Mouse (Mus musculus): ENCODE measurements around the gene Trmt10a.
"Not testable (repeated sequence)": the region's sequence is repeated elsewhere in the genome, so short reads cannot be mapped to it uniquely, and the experiment has no call there.

Gene Trmt10a

DNA sequence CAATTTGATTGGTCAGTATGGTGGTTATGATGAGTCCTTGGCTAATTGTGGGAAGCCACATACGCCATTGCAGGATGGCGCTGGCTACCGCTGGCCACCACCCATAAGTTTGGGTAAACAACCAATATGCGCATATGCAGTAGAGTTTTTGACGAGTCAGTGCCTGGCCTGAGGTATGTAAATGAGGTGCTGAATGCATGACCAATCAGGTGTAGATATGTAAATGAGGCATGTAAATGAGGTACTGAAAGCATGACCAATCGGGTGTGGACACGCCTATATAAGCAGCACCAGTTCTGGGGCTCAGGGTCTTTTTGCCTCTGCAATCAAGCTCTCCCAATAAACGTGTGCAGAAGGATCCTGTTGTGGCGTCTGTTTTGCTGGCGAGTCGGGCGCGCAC lies 5.1 kb upstream of the Trmt10a start:
- DNase-seq = not testable (repeated sequence)

DNA sequence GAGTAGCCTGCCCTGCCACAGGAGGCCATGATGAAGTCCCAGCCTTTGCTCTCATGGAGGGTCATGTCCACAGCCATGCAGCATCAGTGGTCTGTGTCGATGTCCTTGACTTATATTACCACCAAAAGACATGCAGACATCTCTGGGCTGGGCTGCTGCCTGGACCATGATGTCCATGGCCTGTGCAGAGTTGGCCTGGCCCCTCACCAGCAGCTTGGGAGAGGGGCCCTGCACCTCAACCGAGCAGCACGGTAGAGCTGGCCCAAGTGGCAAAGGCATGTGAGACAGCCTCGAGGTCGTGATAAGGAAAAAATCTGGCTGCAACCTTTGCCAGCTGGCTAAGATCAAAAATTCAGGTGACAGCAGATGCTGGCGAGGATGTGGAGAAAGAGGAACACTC lies 3.6 kb upstream of the Trmt10a start:
- DNase-seq = no peak

DNA sequence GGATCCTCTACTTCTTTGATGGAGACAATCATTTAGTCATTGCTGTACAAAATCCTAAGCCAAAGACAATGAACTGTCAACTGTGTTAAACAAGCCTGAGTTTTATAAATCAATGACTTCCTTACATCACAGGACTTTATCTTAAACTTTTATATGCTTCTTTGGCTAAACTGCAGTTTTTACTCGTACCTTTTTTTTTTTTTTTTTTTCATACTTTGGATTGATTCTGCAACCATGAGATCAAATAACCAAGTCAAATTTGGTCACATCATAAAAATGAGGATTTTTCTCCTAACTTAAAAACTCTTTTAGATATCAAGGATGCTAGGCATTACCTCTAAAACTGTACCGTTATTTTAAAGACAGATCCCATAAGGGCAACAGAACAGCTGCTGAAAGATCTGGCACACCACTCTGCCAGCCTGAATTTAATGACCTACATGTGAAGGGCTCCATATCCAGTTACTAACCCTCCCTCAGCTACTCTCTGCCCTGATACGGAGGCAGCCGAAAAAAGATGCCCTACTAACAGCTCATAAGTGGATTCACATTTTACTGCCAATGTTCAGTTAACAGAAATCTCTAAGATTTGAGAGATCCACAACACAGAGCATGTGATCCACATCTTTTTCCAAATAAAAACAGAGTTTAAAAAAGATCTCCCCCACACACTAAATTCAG lies 1.1 kb upstream of the Trmt10a start:
- no peak for DNase-seq

DNA sequence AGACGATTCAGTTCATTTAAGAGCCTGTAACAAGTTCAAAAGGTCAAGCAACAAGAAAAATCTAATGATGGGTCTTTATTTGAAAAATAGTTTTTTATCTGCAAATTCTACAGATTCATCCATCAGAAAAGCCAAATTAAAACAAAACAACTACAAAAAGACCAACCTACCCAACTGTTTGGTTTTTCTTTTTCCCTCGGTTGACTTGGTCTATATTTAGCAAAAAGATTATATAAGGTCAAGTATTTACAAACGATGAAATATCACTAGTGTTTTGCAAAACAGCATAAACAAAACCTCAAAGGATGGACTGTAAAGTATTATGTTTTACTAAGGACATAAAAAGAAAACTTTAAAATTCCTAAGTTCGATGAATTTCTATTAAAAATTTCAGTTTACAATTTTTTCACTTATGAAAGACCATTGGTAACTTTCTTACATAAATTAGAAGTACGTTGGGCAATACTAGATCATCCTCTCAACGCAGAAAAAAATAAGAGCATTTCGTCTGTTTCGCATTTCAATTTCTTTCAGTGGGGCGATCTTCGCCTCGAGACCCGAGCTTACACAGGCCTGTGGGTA lies 424 bp upstream of the Trmt10a start:
- DNase-seq = no peak

DNA sequence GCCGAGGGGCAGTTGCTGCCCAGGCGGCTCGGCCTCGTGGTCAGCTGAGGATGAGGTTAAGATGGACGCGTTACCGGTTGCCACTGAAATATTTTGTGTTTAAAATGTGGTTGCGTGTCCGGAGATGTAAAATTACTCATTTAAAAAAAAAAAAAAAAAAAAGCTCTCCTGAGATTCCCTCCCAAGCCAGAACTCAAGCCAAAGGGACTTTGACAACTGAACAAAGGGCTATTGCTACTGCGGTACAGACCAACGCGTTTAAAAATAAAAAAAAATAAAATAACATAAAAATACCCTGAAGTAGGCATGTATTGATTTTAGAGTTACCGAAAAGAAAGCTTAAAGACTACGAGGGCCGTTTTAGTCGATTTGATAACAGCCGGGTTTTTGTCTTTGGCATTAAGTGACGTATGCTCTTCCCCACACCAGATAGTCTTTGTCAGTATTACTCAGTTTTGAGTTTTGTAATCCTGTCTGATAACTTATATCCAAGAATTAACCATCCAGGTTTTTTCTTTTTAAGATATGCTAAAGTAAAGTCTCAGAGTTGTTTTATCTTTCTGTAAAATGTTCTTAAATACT lies 903 bp downstream of the Trmt10a start:
- no peak for DNase-seq

DNA sequence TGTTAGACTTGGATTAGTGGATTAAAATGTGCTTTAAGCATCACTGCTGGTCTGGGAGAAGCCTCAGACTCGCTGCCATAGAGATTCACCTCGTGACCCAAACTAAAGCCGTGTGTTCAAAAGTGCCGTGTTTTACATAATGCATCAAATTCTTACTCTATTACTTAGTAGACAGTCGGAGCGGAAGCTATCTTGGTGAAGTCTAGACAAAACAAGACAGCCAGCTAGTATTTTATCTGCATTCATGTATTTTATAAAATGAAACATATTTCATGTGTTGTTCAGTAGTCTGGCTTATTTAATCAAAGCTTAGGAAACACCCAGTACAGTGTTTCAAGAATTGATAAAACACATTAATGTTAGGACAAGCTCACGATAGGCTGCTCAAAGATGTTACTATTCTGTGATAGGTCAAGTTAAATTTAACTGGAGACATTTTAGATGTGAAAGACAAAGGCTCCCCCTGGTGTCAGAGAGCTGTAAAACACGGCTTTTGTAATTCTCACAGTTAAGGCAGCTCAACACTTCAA lies 1.5 kb downstream of the Trmt10a start, which contains the start of gene Mttp:
TSS of gene Mttp (minus strand) at position 327 of the 530 bp plus-strand sequence.
- peak; percentile 77 for DNase-seq

DNA sequence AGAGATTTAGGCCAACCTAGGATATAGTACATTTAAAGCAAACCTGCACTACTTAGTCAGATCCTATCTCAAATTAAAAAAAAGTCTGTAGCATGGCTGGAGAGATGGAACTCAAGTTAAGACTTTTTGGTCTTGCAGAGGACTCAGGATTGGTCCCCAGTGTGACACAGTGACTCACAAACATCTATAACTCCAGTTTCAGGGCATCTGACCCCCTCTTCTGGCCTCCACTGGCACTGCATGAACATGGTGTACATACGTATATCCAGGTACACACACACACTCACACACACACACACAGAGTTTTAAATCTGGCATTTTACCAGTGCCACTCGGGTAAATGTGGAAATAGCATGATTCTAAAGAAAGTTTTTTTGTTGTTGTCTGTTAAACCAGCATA lies 5.6 kb downstream of the Trmt10a start:
- no peak for DNase-seq

DNA sequence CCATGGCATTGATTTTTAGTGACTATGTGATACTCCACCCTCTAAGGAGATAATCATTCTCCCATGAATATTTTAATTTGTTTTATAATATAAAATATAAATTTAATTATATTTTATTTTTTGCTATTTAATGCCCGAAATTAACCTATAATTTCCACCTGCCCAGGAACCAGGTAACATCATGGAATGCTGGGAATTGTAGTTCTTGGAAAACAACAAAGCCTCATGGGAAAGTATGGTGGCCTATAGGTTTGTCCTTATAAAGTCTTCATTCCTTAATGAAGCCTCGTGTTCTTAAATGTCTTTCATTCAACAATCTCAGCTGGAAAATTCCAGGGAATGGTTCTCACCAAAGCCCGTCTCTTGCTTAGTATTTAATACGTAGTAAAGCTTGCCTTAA lies 11.8 kb downstream of the Trmt10a start:
- DNase-seq = no peak

DNA sequence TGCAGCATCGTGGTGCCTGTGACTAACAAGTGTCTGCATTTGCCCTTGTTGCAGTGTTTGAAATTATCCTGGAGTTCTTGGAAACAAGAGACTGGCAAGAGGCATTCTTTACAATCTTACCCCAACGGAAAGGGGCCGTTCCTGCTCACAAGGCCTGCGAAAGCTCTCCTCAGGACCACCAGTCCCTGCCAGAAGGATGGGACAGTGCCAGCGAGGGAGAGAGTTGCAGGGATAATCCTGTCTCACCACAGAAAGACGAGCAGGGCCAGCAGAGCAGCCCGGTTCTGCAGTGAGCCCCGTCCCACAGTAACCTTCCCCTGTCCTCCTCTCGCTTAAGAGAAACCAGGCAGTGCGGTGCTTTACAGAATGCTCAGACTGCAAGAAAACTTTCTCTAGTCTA lies 13.4 kb downstream of the Trmt10a start:
- DNase-seq = no peak

DNA sequence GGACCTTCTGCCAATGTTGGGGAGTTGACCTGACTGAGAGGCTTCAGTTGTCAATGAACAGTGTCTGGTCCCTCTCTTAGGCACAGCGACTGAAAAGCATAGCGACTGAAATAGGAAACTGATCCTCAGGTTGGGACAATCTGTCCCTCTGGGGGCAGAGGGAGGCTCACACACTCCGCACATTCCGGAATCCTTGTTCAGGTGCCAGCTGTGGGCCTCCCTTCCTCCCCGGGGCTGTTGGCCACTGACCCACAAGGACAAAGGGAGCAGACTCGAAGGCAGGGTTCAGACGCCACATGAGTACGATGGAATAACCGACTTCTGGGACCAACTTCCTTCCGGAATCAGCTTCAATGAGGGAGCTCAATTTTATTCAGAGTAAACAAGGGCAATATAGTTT lies 18.4 kb downstream of the Trmt10a start:
- DNase-seq = no peak

DNA sequence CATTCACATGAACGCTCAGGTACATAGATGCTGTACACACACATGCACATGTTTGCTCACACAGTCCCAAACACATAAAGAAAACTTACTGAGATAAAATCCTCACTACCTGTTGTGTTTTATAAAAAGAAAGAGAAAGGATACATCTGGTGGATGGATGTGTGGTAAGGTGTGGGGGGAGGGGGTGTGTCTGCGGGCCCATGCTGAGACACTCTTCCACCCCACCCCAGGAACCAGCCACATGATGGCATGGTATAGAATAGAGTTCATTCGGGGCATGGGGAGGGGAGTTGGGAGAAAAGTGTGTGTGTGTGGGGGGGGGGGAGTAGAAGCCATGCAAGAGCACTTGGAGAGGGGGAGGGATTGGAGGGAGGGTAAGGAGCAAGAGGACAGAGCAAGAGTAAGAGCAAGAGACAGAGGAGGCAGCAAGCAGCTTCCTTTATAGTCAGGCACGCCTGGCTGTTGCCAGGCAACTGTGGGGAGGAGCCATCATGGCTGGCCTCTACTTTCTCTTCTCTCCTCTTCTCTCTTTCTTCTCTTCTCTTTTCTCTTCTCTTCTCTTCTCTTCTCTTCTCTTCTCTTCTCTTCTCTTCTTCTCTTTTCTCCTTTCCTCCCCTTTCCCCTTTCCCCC lies 19.4 kb downstream of the Trmt10a start:
- no peak for DNase-seq

DNA sequence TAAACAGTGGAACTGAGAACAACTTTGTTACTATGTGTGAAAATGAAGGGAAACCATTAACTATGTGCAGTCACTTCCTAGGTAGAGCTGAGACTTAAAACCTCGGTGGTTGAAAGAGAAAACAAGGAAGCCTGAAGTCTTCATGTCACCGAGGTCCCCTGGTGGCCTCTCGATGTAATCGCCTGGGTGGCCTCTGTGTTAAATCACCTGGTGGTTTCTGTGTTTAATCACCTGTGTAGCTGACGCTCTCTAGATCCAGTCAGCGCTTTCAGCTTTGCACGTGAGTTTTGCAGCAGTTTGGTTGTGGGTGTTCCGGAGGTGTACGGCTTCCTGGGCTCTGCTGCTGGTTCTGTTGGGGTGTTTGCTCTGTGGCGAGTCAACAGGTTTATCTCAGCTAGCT lies 30.0 kb downstream of the Trmt10a start:
- no peak for DNase-seq

DNA sequence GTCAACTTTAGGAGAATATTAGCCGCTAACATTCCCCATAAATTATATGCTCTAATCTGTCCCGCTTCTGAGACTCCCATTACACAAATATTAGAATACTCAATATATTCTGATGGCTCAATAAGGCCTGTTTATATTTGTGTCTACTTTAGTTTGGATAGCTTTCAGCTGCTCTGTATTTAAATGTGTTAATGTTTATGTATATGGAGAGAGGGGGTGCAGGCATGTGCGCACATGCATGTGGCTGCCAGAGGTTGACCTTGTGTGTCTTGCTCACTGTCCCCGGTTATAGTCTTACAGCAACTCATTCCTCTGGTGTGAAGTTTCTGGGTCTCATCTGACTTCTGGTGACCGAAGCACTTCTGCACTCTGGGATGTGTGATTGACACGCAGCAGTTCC lies 32.3 kb downstream of the Trmt10a start:
- DNase-seq = no peak

DNA sequence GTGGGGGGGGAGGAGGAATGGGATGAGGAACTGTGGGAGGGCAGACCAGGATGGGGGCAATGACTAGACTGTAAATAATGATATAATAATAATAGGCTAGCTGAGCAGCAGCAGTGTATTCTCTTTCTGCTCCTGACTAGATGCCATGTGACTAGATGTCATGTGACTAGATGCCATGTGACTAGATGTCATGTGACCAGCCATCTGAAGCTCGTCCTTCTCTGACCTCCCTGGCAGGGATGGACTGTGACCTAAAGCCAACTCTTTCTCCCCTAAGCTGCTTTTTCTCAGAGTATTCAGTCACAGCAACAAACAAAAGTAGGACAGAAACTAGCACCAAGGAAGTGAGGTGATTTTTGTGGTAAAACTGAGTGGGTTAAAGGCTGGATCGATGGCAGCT lies 38.8 kb downstream of the Trmt10a start:
- DNase-seq = no peak

DNA sequence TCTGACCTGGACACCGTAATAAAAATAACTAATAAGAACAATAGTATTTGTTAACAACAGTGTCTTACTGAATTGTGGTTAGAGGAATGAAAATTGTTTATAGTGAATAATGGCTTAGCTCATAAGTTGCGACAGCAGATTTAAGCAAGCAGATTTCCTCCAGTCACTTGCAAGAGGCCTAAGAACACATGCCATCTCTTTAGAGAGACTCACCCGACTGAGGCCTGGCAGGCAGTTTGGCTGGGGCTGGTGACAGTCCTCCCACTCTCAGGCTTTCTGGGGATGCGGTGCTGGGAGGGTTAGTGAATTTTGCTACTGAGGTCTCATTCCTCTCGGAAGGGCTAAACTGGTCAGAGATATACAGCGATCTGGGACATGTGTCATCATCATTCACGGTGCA lies 40.1 kb downstream of the Trmt10a start:
- no peak for DNase-seq

DNA sequence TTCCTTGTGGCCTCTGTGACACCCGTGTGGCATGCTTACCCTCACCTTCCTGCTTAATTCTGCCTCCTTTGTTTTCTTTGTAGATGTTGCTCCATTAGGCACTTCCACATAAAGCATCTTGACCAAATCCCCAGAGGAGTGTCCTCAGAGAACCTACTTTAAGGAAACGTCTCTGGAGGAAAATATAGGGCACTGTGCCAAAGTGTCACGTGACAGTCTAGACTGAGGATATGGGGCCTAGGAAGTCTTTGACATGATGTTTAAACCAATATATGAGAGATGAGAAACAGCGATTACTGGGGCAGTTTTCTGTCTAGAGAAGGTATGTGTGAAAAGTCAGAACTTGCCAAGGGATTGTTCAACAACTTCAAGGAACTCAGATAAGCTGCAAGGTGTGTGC lies 42.0 kb downstream of the Trmt10a start:
- DNase-seq = no peak

DNA sequence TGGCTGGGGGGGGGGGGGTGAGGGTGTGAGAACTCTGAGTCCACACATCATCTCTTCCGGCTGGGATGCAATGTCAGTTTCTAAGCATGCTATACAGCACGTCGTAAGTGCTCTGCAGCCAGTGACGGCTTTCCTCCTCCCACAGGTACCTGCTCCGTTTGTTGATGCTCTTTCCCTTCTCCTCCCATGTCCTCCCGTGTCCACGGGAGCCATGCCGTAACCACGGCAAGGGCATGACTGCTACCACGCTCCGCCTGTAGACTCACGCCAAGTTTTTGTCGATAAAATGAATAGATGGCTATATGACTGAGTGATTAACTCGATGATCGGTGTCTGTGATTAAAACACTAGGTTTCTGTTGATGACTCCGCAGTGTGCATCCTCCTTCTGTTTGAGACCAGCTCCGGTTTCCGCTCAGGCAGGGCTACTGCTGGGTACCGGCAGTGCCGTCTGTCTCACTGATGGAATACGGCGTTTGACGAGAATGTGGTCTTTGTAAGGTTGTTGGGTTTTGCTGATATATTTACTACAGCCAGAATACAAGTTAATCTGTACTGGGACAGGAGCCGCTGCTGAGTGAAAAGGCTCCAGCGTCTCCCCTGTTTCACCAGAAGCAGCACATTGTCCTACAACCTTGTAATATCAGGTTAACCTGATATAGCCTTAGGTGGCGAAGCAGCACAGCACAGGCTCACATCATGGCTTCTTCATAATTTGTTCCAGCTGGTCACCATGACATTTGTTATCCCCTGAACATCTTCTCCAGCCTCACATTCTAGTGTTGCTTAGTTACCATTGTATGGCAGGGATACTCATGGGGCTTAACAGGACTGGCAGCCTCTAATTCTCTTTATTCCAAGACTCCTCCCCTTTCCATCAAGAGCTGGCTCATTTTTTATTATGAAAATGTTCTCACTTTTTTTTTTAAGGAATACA lies 43.0 kb downstream of the Trmt10a start:
- no peak for DNase-seq

DNA sequence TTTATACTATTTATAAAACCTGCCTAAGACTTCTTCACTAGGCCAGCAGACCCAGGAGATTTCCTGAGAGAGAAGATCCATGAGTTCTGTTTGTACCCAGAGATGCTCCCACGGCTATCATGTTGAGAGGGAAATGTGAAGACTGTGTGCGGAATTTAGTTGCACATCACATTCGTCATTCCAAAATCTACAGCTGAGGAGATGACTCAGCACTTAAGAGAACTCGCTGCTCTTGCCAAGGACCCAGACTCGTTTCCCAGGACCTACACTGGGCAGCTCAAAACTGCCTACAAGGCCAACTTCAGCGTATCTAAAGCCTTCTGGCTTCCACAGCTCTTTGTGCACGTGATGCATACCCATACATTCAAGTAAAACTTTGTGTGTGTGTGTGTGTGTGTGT lies 49.0 kb downstream of the Trmt10a start:
- no peak for DNase-seq

DNA sequence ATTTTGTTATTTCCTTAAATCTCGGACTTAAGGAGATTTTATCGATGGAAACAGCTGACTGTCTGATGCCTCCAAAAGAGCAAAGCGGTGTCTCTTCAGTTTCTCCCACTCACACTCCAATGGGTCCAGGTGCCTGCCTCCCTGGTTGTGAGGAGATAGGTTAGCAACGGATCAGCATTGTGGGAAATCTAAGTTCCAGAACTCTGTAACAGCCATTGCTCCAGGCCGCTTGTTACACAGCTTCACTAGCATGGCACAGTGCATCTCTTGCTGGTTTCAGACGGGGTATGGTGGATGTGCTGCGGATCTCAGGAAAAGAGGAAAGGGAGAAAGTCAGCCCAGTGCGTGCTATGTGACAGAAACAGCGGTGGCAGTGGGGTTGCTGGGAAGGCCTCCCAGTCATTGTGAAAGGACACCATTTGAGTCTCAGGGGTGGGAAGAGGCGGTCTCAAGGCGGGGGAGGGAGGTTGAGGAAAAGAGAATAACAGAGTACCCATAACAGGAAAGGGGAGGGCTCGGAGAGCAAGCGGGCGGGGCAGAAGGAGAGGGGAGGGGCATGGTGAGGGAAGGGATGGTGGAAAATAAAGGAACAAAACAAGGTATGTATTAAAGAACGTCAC lies 50.5 kb downstream of the Trmt10a start, which contains the start of gene 4930579F01Rik:
TSS of gene 4930579F01Rik (minus strand) at position 143 of the 620 bp plus-strand sequence.
- DNase-seq = no peak

DNA sequence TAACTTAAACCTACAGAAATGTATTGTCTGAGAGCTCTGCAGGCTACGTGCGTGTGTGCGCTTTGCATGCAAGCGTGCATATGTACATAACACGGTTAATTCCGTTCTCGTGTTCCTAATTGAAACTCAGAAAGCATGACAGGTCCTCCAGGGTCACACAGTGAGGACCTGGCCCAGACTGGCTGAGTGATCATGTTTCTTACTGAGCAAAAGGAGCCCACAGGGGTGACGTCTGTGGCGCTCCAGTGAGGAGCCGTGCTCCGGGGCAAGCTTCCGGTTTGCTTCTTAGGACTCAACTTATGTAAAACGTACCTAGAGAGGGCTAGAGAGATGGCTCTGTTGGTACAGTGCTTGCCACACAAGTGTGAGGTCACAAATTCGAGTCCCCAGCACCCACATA lies 53.8 kb downstream of the Trmt10a start:
- DNase-seq = no peak

DNA sequence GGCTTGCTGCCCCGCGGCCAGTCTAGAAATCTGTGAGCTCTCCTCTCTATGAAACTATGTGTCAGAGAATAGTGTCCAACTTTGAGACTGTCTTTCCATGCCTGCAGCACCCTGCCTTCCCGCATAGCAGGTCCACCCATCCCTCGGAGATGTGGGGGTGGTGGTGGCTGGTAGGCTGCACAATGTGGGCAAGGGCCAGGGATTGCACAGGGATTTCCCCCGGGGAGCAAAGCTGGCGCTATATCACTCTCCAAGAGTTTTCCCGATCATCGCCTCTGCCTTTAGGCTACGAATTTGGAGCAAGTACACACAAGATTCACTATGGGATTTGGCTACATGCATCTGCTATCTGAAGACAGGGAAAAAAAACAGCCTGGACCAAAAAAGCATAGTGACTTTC lies 54.3 kb downstream of the Trmt10a start:
- no peak for DNase-seq

All from layer of hippocampus, adult 9-11 months (tissue).